Mouse (Mus musculus) adrenal gland, adult 8-10 months (tissue): ENCODE data around the gene Rad51. TPM values are rescaled to one million over a fixed set of nuclear protein-coding genes. Genes with fewer than 3 reads are reported as not detected.

Experiments used
- DNase-seq: peaks from one replicate; pipeline ENCODE4 v3.0.0; 2022
- total RNA-seq, 4 experiments: library from RNA; stranded (reverse); gene quantifications; 2 replicates each; pipeline ENCODE4 v1.2.4; 2022

Gene Rad51
- total RNA-seq, 4 experiments from 2014 or later: 1.1 to 2.2 (median 1.7) TPM

DNA sequence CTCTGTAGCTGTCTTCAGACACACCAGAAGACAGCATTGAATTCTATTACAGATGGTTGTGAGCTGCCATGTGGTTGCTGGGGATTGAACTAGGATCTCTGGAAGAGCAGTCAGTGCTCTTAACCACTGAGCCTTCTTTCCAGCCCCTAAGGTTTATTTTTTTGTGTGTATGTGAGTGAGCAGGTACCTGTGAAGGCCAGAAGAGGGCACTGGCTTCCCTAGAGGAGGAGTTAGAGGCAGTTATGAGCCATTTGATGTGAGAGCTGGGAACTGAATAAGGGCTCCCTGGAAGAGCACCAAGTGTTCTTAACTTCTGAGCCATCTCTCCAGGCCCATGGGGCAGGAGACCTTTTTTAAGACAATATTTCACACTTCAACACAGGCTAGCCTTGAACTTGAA is 52.8 kb downstream of the Rad51 start:
- no peak for DNase-seq

- peak; percentile 60 for DNase-seq
Measured at GRCm38 (mm10) chr2:119166901-119167865, 54.6 kb downstream of the Rad51 start, which contains the start of gene Gchfr. Gchfr (plus strand) TSS chr2:119167773.

DNA sequence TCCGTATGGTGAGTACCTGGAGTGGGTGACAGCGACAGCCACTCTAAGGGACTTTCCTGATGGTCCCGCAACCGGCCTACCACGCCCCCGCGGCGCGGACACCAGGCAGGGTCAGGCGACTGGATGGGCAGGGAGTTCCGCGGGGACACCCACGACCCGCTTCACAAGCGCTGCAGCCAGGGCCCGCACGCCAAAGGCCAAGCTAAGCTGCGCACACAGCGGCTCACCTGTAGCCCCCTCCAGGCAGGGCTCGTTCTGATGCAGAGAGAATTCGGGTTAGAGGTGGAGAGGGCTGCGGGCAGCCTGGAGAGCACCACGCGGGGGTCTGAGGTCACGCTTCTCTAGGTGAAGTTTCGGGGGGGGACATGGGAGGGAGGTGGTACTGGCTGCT is 55.3 kb downstream of the Rad51 start:
- no peak for DNase-seq

- no peak for DNase-seq
Measured at GRCm38 (mm10) chr2:119170282-119170681, 57.7 kb downstream of the Rad51 start.

DNA sequence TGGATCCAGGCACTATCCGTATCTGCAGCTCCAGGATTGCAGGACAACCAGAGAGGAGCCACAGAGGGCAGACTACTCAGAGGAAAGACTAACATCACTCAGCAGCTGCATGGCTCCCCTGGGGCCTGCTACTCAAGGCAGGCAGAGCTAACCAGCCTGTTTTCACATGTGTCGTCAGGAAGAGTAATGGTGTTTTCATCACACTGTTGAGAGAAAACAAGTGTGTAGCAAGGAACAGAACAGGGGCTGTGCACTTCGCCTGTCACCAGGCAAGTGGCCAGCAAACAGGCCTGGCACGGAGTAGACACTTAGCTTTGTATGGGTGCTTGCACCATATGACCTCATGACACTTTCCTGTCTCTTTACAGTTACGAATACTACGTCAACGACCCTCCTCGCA is 59.0 kb downstream of the Rad51 start:
- DNase-seq: no peak

GRCm38 (mm10) chr2:119172446-119172845 is 59.9 kb downstream of the Rad51 start:
- no peak for DNase-seq

- DNase-seq: peak; percentile 74
Measured at GRCm38 (mm10) chr2:119172862-119173576, 60.4 kb downstream of the Rad51 start.

- DNase-seq: no peak
Measured at GRCm38 (mm10) chr2:119173991-119174651, 61.5 kb downstream of the Rad51 start, which contains the start of gene Gm14137. Gm14137 (plus strand) TSS chr2:119174509.

DNA sequence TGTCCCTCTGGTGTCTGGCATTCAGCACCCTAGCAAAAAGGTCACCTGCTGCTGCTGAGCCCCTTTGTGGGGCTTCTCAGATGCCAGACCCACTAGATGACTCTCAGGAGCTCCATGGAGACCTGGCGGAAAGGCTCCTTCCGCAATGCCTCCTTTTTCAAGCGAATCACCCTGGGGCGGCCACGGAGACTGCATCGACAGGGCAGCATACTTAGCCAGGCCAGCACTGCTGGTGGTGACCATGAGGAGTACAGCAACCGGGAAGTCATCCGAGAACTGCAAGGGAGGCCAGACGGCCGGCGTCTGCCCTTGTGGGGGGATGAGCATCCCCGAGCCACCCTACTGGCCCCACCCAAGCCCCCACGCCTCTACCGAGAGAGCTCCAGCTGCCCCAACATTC is 62.3 kb downstream of the Rad51 start:
- DNase-seq: no peak

DNA sequence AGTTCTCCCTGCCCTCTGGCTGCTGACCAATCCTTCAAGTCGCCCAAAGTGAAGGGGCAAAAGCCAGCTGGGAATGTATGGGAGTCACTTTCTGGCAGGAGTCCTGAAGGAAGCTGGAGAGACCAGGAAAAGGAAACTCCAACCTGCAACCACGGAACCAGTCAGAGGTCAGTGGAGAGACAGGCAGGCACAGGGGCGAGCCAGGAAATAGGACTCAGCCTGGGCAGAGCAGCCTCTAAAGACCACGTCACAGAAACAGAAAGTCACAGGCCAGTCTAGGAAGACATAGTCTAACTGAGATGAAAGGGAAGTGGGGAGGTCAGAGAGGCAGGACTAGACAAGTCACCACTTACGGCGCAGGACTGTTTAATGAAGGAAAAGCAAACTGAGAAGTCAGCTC is 63.0 kb downstream of the Rad51 start:
- DNase-seq: no peak

- DNase-seq: no peak
Measured at GRCm38 (mm10) chr2:119176761-119177160, 64.2 kb downstream of the Rad51 start.

DNA sequence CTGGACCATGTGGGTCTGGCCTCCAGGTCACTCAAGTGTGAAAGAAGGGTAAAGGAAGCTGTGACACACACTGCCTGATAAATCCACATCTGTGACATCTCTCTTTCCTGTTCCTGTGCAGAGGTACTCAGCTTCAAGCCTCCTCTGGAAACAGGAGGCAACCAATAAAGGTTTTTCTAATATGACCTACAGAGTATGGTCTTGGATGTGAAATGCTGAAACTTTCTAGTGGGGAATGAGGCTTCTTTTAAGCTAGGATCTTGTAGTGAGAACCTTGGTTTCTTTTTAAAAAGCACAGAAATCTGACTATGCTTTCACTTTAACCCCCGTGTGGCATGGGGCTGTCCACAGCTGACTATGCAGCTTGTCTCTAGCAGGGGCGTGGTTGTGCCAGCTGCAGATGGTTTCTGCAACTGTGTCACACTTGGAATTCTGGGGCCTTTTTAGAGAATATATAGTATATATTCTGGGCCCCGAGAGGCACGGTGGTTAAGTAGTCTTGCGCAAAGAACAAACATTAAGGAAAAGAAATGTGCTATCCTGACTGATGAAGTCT is 64.9 kb downstream of the Rad51 start:
- DNase-seq: no peak

DNA sequence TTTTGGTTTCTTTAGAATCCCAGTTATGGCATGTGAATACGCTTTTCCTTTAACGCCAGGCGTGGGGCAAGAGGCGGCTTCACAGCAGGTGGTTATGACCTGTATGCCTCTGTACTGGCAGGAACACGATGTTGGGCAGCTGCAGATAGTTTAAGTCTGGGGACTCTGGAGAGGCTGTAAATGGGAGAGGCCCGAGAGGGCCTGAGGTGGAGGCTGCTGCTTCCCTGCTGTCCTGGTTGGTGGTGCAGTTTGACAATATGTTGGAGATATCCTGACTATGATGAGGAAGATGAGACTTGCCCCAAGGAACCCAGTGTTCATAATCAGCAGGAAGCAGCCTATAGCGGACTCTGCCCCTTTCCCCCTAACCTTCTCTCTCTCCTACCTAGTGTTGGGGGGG is 70.3 kb downstream of the Rad51 start:
- DNase-seq: no peak

DNA sequence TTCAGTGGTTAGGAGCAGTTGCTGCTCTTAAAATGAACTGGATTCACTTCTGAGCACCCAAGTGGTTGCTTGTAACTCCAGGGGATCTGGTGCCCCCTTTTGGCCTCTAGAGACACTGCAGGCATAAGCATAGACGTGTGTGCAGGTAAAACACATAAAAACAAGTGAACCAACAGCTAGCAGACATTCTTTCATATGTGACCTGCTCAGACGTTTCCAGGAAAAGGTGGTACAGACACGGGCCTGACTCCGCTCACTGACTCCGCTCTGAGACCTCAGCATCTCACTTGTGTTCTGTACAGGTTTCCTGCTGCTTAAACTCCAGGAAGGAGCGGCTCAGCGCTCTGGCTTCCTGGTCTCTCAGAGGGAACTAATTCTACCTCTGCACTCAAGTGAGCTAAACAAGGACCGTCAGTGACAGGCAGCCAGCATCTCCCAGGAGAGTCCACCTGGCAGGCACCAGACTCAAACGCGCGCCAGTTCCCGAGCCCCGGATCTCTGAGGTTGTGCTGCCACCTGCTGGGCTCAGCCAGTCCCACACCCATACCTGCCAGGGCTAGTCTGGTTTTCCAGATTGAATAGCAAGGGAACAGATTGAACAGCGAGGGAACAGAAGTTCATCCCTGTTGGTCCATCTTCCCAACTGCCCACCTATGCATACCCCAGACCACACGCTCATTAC is 76.6 kb downstream of the Rad51 start:
- DNase-seq: peak; percentile 67

GRCm38 (mm10) chr2:119190969-119191368 is 78.4 kb downstream of the Rad51 start:
- DNase-seq: no peak

GRCm38 (mm10) chr2:119194140-119194539 is 81.5 kb downstream of the Rad51 start:
- DNase-seq: no peak

DNA sequence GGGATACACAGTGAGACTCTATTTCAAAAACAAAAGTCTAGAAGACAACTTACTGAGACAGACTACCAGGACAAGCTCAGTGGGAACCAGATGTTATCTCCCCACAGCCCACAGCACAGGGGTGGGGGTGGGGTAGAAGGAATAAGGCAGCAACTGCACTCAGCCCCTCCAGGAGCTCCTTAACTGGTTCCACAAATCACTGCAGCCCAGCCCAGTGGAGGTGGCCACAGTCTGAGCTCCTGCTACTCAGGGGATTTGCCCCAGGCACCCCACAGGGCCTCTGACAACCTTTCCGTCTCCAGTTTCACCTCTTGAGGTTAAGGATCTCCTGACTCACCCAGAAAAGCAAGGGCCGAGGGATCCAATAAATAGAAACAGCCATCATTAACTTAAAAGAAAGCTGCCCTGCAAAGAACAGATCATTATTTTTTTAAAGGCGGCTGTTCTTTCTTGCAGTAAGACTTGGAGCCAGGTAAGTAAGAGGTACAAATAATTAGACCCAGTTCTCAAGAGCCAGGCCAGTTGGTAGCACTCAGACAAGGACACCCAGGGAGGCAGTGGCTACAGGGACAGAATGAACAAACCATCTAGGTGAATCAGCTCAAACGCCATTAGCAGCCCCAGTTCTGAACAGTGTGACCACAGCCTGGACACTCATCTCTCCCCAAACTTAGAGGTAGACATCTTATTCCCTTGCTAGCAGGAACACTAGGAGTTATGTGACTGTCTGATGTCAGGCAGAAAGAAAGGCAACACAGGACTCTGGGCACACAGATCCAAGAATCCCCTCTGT is 83.9 kb downstream of the Rad51 start:
- DNase-seq: no peak
